Mouse (Mus musculus): ENCODE data around the gene Aebp2. TPM values are rescaled to one million over a fixed set of nuclear protein-coding genes. Genes with fewer than 3 reads are reported as not detected.
"Not testable (repeated sequence)": the region's sequence is repeated elsewhere in the genome, so short reads cannot be mapped to it uniquely, and the experiment has no call there.

The Aebp2 gene
- total RNA-seq, 2 experiments from 2014 or later: 31.8 to 36.4 TPM

DNA sequence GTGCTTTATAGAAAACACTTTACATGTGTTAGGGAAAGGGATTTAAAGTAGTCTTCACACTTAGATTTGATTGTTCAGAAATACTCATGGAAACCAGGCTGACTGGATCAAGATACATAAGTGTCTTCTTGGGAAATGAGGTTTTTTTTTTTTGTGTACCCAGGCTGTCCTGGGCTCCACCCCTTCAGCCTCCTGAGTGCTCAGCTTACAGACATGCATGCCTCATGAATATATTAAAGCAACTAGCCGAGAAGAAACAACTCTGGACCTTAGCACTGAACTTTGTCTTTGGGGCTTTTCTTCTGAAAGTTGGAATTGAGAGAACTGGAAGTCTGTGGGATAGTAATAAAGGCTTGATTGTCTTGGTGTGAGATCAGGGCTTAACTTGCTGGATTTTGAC, 27.3 kb downstream of the Aebp2 start:
- DNase-seq (ENCODE audit: low spot score): no peak

GRCm38 (mm10) chr6:140651923-140652322, 29.5 kb downstream of the Aebp2 start:
- no peak for DNase-seq (ENCODE audit: low spot score)

GRCm38 (mm10) chr6:140655451-140655850, 33.0 kb downstream of the Aebp2 start:
- no peak for DNase-seq (ENCODE audit: low spot score)

GRCm38 (mm10) chr6:140656991-140657390, 34.5 kb downstream of the Aebp2 start:
- no peak for DNase-seq (ENCODE audit: low spot score)

DNA sequence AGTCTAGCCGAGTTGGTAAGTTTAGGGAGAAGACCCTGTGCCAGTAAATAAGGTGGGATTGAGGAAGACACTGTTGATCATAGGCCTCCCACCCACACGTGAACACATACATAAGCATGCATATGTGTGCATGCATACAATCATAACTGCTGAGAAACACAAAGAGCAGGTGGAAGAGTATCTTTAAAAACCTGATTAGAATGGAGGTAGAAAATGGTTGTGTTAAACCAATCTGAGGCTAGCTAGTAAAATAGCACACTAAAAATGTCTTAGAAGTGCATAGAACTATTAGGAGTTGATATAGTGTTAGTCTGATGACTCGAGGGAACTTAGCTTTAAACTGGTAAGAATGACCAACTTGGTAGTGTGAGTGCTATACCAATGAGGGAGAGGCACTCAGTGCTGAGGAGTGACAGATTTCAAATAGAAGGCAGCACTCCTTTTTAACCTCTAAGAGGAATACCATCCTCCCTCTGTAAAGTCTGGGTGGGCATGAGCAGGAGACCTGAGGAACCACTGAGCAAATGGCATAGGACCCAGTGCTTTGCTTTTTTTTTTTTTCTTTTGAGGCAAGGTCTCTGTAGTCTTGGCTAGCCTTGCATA, 35.6 kb downstream of the Aebp2 start:
- no peak for DNase-seq (ENCODE audit: low spot score)

- DNase-seq (ENCODE audit: low spot score): no peak
Observed at GRCm38 (mm10) chr6:140661111-140661510, 38.6 kb downstream of the Aebp2 start.

DNA sequence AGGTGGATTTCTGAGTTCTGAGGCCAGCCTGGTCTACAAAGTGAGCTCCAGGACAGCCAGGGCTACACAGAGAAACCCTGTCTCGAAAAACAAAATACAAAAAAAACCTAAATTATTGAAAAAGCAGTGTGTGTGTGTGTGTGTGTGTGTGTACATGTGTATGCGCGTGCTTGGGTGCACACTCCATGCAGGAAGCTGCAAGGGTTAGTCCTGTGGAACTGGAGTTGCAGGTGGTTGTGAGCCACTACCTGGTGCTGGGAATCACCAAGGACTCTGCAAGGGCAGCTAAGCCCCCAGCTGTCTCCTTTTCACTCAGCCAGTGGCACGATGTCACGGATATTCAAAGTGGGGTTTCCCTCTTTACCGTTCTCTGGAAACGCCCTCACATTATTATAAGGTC, 39.3 kb downstream of the Aebp2 start:
- DNase-seq (ENCODE audit: low spot score): no peak

- DNase-seq (ENCODE audit: low spot score): no peak
Observed at GRCm38 (mm10) chr6:140662290-140662689, 39.8 kb downstream of the Aebp2 start.

DNA sequence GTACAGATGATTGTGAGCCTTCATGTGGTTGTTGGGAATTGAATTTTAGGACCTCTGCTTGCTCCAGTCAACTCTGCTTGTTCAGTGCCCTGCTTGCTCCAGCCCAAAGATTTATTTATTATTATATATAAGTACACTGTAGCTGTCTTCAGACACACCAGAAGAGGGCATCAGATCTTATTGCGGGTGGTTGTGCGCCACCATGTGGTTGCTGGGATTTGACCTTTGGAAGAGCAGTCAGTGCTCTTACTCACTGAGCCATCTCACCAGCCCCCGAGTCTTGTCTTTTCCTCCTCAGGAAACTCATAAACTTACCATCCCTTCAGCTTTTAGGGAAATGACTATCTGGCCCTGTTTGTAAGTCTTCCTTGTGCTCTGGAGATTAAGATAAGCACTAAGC, 40.2 kb downstream of the Aebp2 start:
- not testable (repeated sequence) for DNase-seq (ENCODE audit: low spot score)

DNA sequence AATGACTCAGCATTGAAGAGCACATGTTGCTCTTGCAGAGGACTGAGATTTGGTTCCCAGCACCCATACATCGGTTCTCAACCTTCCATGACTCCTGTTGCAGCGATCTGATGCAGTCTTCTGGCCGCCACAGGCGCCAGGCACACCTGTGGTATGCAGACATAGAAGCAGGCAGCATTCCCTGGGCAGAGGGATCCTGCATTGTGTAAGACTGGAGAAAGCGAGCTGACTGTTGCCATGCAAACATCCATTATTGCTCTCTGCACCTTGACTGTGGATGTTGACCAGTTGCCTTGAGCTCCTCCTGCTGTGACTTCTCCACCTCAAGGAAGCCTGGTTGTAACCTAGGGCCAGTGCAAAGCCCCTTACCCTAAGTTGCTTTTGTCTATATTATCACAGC, 42.1 kb downstream of the Aebp2 start:
- DNase-seq (ENCODE audit: low spot score): no peak

DNA sequence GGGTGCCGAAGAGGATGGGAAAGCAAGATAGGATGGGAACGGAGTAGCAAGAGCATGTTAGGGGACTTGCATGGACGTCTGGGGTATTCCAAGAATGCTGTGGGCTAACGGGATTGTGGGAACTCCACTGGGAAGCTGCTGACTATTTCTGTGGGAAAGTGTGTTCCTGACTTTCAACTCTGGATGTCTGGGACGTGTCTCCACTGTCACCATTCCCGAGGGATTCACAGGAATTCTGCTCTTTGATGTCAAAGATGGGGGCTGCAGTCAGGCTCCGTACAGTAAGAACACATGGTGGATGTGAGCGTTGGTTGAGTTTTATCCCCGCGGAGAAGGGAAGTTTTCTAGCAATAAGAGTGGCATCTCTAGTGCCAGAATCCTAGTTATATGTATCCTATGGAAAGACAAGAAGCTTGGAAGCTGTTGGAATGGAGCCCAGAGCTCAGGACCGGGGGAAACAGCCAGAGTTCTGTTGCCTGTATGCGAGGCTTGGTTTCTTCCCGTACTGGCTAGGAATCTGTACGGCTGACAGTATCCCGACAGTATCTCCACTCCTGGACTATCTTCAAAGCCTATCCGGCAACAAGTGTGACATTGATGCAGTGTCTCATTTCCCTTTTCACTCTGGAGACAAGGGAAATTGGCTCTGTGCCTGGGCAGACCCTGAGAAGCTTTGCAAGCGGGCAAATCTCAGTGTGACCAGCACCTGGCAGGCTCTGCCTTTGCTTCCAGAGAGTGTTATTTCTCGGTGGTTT, 44.2 kb downstream of the Aebp2 start:
- DNase-seq (ENCODE audit: low spot score): no peak

- DNase-seq (ENCODE audit: low spot score): no peak
Observed at GRCm38 (mm10) chr6:140667289-140667906, 44.9 kb downstream of the Aebp2 start.

DNA sequence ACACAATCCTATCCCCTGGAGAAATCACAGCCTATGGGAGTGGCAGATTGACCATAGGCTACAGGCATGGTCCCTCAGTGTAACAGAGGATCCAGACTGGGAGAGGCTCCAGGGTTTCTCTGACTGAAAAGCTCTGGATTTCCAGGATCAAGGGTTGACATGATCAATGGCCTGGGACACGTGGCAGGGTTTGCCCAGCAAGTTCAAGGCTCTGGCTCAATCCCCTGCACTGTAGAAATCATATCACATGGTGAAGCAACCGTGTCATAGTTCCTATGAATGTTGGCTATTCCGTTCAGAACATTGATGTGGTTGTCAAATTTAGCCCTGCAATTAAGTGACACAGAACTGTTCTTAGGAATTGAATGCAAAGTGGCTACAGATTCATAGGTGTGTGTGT, 52.0 kb downstream of the Aebp2 start:
- DNase-seq (ENCODE audit: low spot score): no peak

DNA sequence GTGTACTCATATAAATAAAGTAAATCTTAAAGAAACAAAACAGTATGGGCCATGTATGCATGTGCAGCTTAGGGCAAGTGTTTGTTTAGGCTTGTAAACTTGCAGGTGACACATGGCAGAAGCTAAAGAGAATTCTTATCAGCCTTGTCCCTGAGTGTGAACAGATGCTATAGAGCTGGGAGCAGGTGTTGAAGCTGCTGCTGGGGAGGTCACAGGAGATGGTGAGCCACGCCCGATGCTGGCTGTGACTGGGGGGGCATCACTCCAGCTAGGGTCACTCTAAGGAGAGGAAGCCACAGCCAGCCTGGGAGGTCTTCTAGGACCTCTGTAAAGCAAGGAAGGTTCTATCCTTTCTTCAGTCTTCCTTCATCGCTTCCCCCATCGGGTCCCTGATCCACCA, 53.6 kb downstream of the Aebp2 start:
- DNase-seq (ENCODE audit: low spot score): no peak

DNA sequence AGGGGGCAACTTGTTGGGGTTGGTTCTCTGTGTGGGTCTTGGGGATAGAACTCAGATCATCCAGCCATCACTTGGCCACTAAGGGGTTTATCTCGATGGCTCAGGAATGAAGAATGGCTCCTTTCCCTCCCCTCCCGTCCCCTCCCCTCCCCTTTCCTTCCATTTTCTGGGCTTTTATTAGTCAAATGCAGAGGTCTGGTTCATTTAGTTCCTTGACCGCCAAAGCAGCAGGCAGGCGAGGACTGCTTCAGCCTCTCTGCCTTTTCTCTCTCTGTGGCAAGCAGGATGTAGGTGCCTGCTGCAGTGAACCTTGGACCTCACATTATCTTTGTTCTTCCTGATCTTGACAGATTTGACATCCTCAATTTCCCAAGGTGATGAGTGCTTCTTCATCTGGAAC, 54.6 kb downstream of the Aebp2 start:
- DNase-seq (ENCODE audit: low spot score): no peak

- DNase-seq (ENCODE audit: low spot score): no peak
Observed at GRCm38 (mm10) chr6:140677960-140678359, 55.5 kb downstream of the Aebp2 start.

- DNase-seq (ENCODE audit: low spot score): no peak
Observed at GRCm38 (mm10) chr6:140678658-140679271, 56.3 kb downstream of the Aebp2 start.

DNA sequence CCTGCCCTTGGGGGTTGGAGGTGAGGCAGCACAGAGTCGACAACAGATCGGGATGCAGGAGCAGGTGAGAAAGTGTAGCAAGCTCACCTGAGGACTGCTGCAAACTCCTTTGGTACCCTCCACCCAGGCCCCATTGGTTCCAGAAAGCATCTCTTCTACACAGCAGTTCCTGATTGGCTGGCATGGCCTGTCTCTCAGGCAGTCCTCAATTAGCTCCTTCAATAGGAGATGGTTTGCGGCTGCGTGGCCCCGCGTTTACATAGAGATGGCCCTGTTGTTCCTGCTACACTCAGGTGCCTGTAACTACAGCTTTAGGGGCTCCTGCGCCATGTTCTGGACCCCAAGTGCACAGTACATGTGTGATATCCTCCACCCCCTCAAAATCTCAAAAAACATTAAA, 58.2 kb downstream of the Aebp2 start:
- DNase-seq (ENCODE audit: low spot score): no peak

- DNase-seq (ENCODE audit: low spot score): no peak
Observed at GRCm38 (mm10) chr6:140682829-140683228, 60.4 kb downstream of the Aebp2 start.

- no peak for DNase-seq (ENCODE audit: low spot score)
Observed at GRCm38 (mm10) chr6:140684403-140684802, 61.9 kb downstream of the Aebp2 start.

- peak; percentile 19 for DNase-seq (ENCODE audit: low spot score)
Observed at GRCm38 (mm10) chr6:140689617-140690404, 67.3 kb downstream of the Aebp2 start.

DNA sequence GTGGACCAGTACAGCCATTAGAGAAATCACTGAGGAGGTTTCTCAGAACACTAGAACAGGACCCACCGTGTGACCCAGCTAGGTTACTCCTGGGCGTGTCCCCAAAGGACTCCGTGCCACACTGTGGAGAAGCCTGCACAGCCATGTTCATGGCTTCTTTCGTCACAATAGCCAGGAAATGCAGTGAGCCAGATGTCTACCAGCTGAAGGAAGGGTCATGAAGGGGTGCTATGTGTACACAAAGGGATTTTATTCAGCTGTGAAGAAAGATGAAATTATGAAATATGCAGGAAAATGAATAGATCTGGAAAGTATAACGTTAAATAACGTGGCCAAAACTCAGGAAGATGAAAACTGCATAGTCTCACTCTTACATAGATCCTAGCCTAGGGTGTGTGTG, 69.7 kb downstream of the Aebp2 start:
- DNase-seq (ENCODE audit: low spot score): no peak
